Mouse (Mus musculus): Measurements from ENCODE around the gene Pth1r. TPM values are rescaled to one million over a fixed set of nuclear protein-coding genes. Genes with fewer than 3 reads are reported as not detected.

Pth1r gene
- total and polyA plus RNA-seq, 2 experiments from 2014 or later: 7.8 to 11.4 TPM

DNA sequence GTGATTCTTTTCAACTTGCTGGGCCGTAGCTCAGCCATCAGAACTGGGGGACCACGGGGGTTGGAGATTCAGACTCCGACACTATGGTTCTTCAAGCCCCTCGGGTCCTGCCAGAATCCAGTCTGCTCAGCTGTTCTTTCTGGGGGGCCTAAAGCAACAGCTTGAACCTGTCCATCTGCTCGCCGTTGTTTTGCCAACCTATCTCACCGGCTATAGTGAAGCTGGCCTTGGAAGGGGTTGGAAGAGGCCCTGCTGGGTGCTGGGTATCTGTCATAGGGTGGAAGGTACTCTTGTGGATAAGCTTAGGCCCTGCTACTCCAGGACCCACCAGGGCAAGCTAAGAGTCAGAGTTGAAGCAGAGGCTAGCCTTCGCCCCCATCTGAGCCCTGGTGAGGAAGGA lies 13.9 kb upstream of the Pth1r start:
- no peaks in the 10 kb centered on the region for H3K36me3 ChIP-seq (ENCODE audit: insufficient read depth)
- ATAC-seq: no peak
- no peak for TF ChIP-seq CTCF (IDR thresholded peaks at IDR 0.05; ENCODE audit: low read depth)
- no peak overlapping the region for H3K9ac ChIP-seq
- no peaks in the 10 kb centered on the region for H3K4me1 ChIP-seq (ENCODE audit: insufficient read depth)
- H3K9me3 ChIP-seq (ENCODE audit: low read length): no peaks in the 10 kb centered on the region
- no peak overlapping the region for H3K27ac ChIP-seq (ENCODE audit: low read depth, low read length)
- no peaks in the 10 kb centered on the region for H3K27me3 ChIP-seq (ENCODE audit: insufficient read depth, low read length)
- 75% methylated on average over 8 of the region's 8 CpGs for WGBS
- no peak overlapping the region for H3K4me3 ChIP-seq (ENCODE audit: low read depth, low read length)
- no peak overlapping the region for H3K4me2 ChIP-seq (ENCODE audit: low read depth)
- DNase-seq: no peak

DNA sequence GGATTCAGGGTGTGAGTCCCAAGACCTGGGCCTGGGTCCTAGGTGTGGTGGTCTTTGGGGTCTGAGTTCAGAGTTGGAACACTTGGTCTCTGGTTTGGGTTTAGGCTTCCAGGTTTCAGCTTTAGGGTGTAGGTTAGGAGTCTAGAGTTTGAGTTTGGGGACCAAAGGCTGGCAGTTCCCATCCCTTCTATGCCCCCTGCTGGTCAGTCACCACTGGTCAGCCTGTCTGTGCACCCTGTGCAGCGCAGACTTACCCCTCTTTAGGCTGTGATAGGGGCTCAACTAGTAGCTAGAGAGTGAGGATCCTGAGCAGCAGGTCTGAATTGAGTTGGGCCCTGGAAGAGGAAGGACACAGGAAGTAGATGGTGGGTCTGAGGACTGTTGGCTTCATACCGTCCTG lies 12.3 kb upstream of the Pth1r start:
- Histone ChIP-seq H3K4me1 (ENCODE audit: insufficient read depth) (no peaks in the 10 kb centered on the region), H3K9me3 (ENCODE audit: low read length) (no peaks in the 10 kb centered on the region), H3K4me3 (ENCODE audit: low read depth, low read length) (no peak overlapping the region), H3K36me3 (ENCODE audit: insufficient read depth) (no peaks in the 10 kb centered on the region), H3K9ac (no peak overlapping the region), H3K4me2 (ENCODE audit: low read depth) (no peak overlapping the region), H3K27ac (ENCODE audit: low read depth, low read length) (no peak overlapping the region), H3K27me3 (ENCODE audit: insufficient read depth, low read length) (no peaks in the 10 kb centered on the region)
- WGBS: 69% methylated on average over 2 of the region's 2 CpGs
- TF ChIP-seq CTCF (IDR thresholded peaks at IDR 0.05; ENCODE audit: low read depth): peak; percentile 54
- peak; percentile 18 for DNase-seq
- ATAC-seq: no peak

- H3K4me2 ChIP-seq (ENCODE audit: low read depth): no peak overlapping the region
- no peaks in the 10 kb centered on the region for H3K27me3 ChIP-seq (ENCODE audit: insufficient read depth, low read length)
- H3K9me3 ChIP-seq (ENCODE audit: low read length): no peaks in the 10 kb centered on the region
- TF ChIP-seq CTCF (IDR thresholded peaks at IDR 0.05; ENCODE audit: low read depth): no peak
- H3K9ac ChIP-seq: no peak overlapping the region
- ATAC-seq (peak; percentile 38; the same call in 1 of the 2 replicates), DNase-seq (no peak)
- no peaks in the 10 kb centered on the region for H3K4me1 ChIP-seq (ENCODE audit: insufficient read depth)
- 63% methylated on average over 8 of the region's 8 CpGs for WGBS
- no peak overlapping the region for H3K4me3 ChIP-seq (ENCODE audit: low read depth, low read length)
- H3K36me3 ChIP-seq (ENCODE audit: insufficient read depth): no peaks in the 10 kb centered on the region
- no peak overlapping the region for H3K27ac ChIP-seq (ENCODE audit: low read depth, low read length)
These were observed 11.7 kb upstream of the Pth1r start for GRCm38 (mm10) chr9:110758605-110759004.

- Histone ChIP-seq H3K9ac (no peak overlapping the region), H3K9me3 (ENCODE audit: low read length) (no peaks in the 10 kb centered on the region), H3K27me3 (ENCODE audit: insufficient read depth, low read length) (no peaks in the 10 kb centered on the region), H3K4me1 (ENCODE audit: insufficient read depth) (no peaks in the 10 kb centered on the region), H3K27ac (ENCODE audit: low read depth, low read length) (no peak overlapping the region), H3K36me3 (ENCODE audit: insufficient read depth) (no peaks in the 10 kb centered on the region), H3K4me3 (ENCODE audit: low read depth, low read length) (no peak overlapping the region), H3K4me2 (ENCODE audit: low read depth) (no peak overlapping the region)
- DNase-seq (no peak), ATAC-seq (no peak)
- TF ChIP-seq CTCF (IDR thresholded peaks at IDR 0.05; ENCODE audit: low read depth): no peak
- 82% methylated on average over 5 of the region's 5 CpGs for WGBS
These were observed 10.9 kb upstream of the Pth1r start for GRCm38 (mm10) chr9:110757816-110758215.

- DNase-seq: no peak
- Histone ChIP-seq H3K4me2 (ENCODE audit: low read depth) (no peak overlapping the region), H3K9ac (no peak overlapping the region), H3K4me1 (ENCODE audit: insufficient read depth) (no peaks in the 10 kb centered on the region), H3K9me3 (ENCODE audit: low read length) (no peaks in the 10 kb centered on the region), H3K36me3 (ENCODE audit: insufficient read depth) (no peaks in the 10 kb centered on the region), H3K4me3 (ENCODE audit: low read depth, low read length) (no peak overlapping the region), H3K27me3 (ENCODE audit: insufficient read depth, low read length) (no peaks in the 10 kb centered on the region), H3K27ac (ENCODE audit: low read depth, low read length) (no peak overlapping the region)
- ATAC-seq: no peak
- WGBS: 89% methylated on average over 4 of the region's 4 CpGs
- TF ChIP-seq CTCF (IDR thresholded peaks at IDR 0.05; ENCODE audit: low read depth): no peak
These were observed 6.8 kb upstream of the Pth1r start for GRCm38 (mm10) chr9:110753773-110754172.

DNA sequence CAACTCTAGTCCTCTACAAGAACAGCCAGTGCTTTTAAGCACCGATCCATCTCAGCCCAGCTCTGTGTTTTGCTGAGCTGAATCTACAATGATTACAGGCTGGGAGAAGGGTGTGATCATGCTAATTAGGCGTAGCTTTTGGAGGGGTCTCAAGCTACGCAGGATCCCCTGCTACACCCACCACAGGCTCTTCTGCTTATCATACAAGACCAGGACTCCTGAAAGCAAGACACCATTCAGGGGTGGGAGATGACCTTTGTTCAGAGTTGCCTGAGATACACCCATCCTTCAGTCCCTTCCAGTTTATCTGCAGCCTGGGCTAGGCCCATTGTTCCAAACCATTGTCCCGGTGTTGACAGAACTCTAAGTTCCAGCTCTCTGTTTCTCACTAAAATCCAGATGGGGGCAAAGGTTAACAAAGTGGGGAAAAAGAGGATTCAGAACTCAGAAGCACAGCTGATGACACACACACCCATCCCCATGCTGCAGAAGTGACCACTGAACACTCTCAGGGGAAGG lies 6.0 kb upstream of the Pth1r start:
- Histone ChIP-seq H3K36me3 (ENCODE audit: insufficient read depth) (no peaks in the 10 kb centered on the region), H3K4me2 (ENCODE audit: low read depth) (no peak overlapping the region), H3K4me1 (ENCODE audit: insufficient read depth) (no peaks in the 10 kb centered on the region), H3K9ac (no peak overlapping the region), H3K9me3 (ENCODE audit: low read length) (no peaks in the 10 kb centered on the region), H3K27ac (ENCODE audit: low read depth, low read length) (no peak overlapping the region), H3K27me3 (ENCODE audit: insufficient read depth, low read length) (no peaks in the 10 kb centered on the region), H3K4me3 (ENCODE audit: low read depth, low read length) (no peak overlapping the region)
- WGBS: 74% methylated on average over 4 of the region's 4 CpGs
- ATAC-seq (no peak), DNase-seq (no peak)
- TF ChIP-seq CTCF (IDR thresholded peaks at IDR 0.05; ENCODE audit: low read depth): no peak

DNA sequence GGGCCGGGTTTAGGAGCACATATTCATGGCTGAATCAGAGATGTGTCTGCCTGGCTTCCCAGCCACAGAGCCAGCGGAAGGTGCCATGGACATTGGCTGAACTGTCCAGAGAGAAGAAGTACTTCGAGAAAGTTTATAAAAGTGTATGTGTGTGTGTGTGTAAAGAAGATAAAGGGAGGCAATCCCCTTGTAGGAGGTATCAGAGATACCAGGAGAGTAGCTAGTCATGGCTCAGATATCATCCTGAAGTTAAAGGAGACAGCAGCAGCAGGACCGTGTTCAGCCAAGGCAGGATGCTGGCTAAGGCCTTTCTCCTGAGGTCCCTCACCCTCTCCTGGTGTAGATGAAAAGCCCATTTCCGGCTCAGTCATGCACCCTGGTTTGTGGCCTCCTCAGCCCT lies 4.5 kb upstream of the Pth1r start:
- Histone ChIP-seq H3K4me2 (ENCODE audit: low read depth) (no peak overlapping the region), H3K9me3 (ENCODE audit: low read length) (no peaks in the 10 kb centered on the region), H3K4me1 (ENCODE audit: insufficient read depth) (no peaks in the 10 kb centered on the region), H3K27me3 (ENCODE audit: insufficient read depth, low read length) (no peaks in the 10 kb centered on the region), H3K27ac (ENCODE audit: low read depth, low read length) (no peak overlapping the region), H3K9ac (no peak overlapping the region), H3K36me3 (ENCODE audit: insufficient read depth) (no peaks in the 10 kb centered on the region), H3K4me3 (ENCODE audit: low read depth, low read length) (no peak overlapping the region)
- no peak for ATAC-seq
- DNase-seq: no peak
- WGBS: 85% methylated on average over 5 of the region's 5 CpGs
- no peak for TF ChIP-seq CTCF (IDR thresholded peaks at IDR 0.05; ENCODE audit: low read depth)

Measured in forebrain, postnatal 0 days (tissue).